In genomic region chr10:127762926-127763325, GRCm38 (mm10) we compare ENCODE assay signal across 15 mouse cellular contexts. TPM values are rescaled to one million over a fixed set of nuclear protein-coding genes. Genes with fewer than 3 reads are reported as not detected.
"Had no signal": no experiment of that assay in that cellular context is flagged by ENCODE, and none has a peak within 500 bp of the region (broad histone marks: within the 10 kb centered on the region; RNA-seq: fewer than 3 reads in every experiment).

No protein-coding gene starts in this region.

RNA-seq across cellular contexts. Expression of gene Rdh16f1, which starts 3.3 kb away (rescaled TPM):
- polyA plus RNA-seq: heart, adult 2 months; heart, embryonic 12.5 days; heart, embryonic 14.5 days; heart, embryonic 16.5 days; hindbrain, embryonic 10.5 days; hindbrain, embryonic 12.5 days; hindbrain, embryonic 14.5 days; hindbrain, embryonic 16.5 days; limb, embryonic 11.5 days; limb, embryonic 13.5 days; liver, adult 2 months had no signal

RNA-seq across cellular contexts. Expression of gene Rdh1, which starts 3.4 kb away (rescaled TPM):
- polyA plus RNA-seq: heart, embryonic 12.5 days; heart, embryonic 14.5 days; heart, embryonic 16.5 days; hindbrain, embryonic 10.5 days; hindbrain, embryonic 12.5 days; hindbrain, embryonic 14.5 days; limb, embryonic 11.5 days; limb, embryonic 13.5 days had no signal

RNA-seq across cellular contexts. Expression of gene Rdh9, which starts 13.3 kb away (rescaled TPM):
- polyA plus RNA-seq: hindbrain, embryonic 10.5 days; intestine, embryonic 16.5 days; kidney, postnatal 0 days; limb, embryonic 11.5 days; limb, embryonic 15.5 days; liver, embryonic 12.5 days had no signal
